Mouse (Mus musculus) right cerebral cortex, postnatal 10 days (tissue): Measurements from ENCODE around the gene Sds.
"Not testable (repeated sequence)": the region's sequence is repeated elsewhere in the genome, so short reads cannot be mapped to it uniquely, and the experiment has no call there.

Experiments
- DNase-seq, 2 experiments: peaks; one replicate each; pipeline ENCODE4 v3.0.0; 2021; ENCODE audit warnings: low spot score in 2 of 2

Gene Sds

GRCm38 (mm10) chr5:120490679-120491192 lies 14.4 kb downstream of the Sds start:
- peak; percentile 79 to 80 for DNase-seq

- peak in 1 of 2 experiments; percentile 48 for DNase-seq
These were observed 16.1 kb downstream of the Sds start for GRCm38 (mm10) chr5:120492437-120492836.

GRCm38 (mm10) chr5:120493440-120493839 lies 17.1 kb downstream of the Sds start:
- DNase-seq: no peak

GRCm38 (mm10) chr5:120493873-120494395 lies 17.6 kb downstream of the Sds start:
- peak in 1 of 2 experiments; percentile 40 for DNase-seq

- peak in 1 of 2 experiments; percentile 38 for DNase-seq
These were observed 18.9 kb downstream of the Sds start for GRCm38 (mm10) chr5:120495064-120495702.

- no peak for DNase-seq
These were observed 19.4 kb downstream of the Sds start for GRCm38 (mm10) chr5:120495703-120496226.

GRCm38 (mm10) chr5:120497071-120497470 lies 20.7 kb downstream of the Sds start:
- no peak for DNase-seq

GRCm38 (mm10) chr5:120499202-120499601 lies 22.9 kb downstream of the Sds start:
- DNase-seq: no peak

GRCm38 (mm10) chr5:120500609-120501008 lies 24.3 kb downstream of the Sds start:
- DNase-seq: not testable (repeated sequence)

- peak; percentile 76 to 84 for DNase-seq
These were observed 25.9 kb downstream of the Sds start for GRCm38 (mm10) chr5:120502147-120502621.

GRCm38 (mm10) chr5:120502675-120503143 lies 26.4 kb downstream of the Sds start:
- no peak for DNase-seq

GRCm38 (mm10) chr5:120503144-120503795 lies 26.9 kb downstream of the Sds start, which contains the start of gene Plbd2:
Gene Plbd2, minus strand, starts transcription at chr5:120503625.
- peak; percentile 89 to 90 for DNase-seq

- peak in 1 of 2 experiments; percentile 77 for DNase-seq
These were observed 29.0 kb downstream of the Sds start for GRCm38 (mm10) chr5:120505368-120505767.

GRCm38 (mm10) chr5:120505781-120506180 lies 29.5 kb downstream of the Sds start:
- no peak for DNase-seq

GRCm38 (mm10) chr5:120506490-120506889 lies 30.2 kb downstream of the Sds start:
- no peak for DNase-seq

- DNase-seq: no peak
These were observed 31.0 kb downstream of the Sds start for GRCm38 (mm10) chr5:120507311-120507710.

- peak; percentile 91 for DNase-seq
These were observed 34.8 kb downstream of the Sds start, which contains the start of gene Slc8b1 for GRCm38 (mm10) chr5:120510982-120511642. Gene Slc8b1, plus strand, starts transcription at chr5:120511168.

- no peak for DNase-seq
These were observed 35.4 kb downstream of the Sds start for GRCm38 (mm10) chr5:120511643-120512220.

GRCm38 (mm10) chr5:120512911-120513555 lies 36.7 kb downstream of the Sds start:
- no peak for DNase-seq

- no peak for DNase-seq
These were observed 37.8 kb downstream of the Sds start for GRCm38 (mm10) chr5:120514031-120514677.
